Comparison of ENCODE assay signal across 19 mouse cellular contexts in genomic region chr1:126867912-126868311, GRCm38 (mm10). TPM values are rescaled to one million over a fixed set of nuclear protein-coding genes. Genes with fewer than 3 reads are reported as not detected.
"Had no signal": no experiment of that assay in that cellular context is flagged by ENCODE, and none has a peak within 500 bp of the region (broad histone marks: within the 10 kb centered on the region; RNA-seq: fewer than 3 reads in every experiment).

No protein-coding gene starts in this region.

- H3K4me1 ChIP-seq: lung, embryonic 15.5 days; megakaryocyte, embryonic 14.5 days; stomach, embryonic 15.5 days had no signal

- H3K36me3 ChIP-seq: lung, embryonic 15.5 days; midbrain, embryonic 13.5 days; midbrain, embryonic 15.5 days; neural tube, embryonic 12.5 days; stomach, embryonic 15.5 days had no signal

- H3K4me2 ChIP-seq: lung, embryonic 15.5 days; midbrain, embryonic 11.5 days; midbrain, embryonic 13.5 days; midbrain, embryonic 15.5 days; neural tube, embryonic 12.5 days; stomach, embryonic 15.5 days had no signal

- H3K4me3 ChIP-seq: lung, embryonic 15.5 days; megakaryocyte, embryonic 14.5 days; midbrain, embryonic 13.5 days; midbrain, embryonic 15.5 days; neural tube, embryonic 12.5 days; stomach, embryonic 15.5 days had no signal

- ATAC-seq: lung, postnatal 0 days; midbrain, embryonic 13.5 days; midbrain, embryonic 15.5 days had no signal

- H3K27me3 ChIP-seq: lung, embryonic 15.5 days; megakaryocyte, embryonic 14.5 days; midbrain, embryonic 13.5 days; midbrain, embryonic 15.5 days; neural tube, embryonic 12.5 days; stomach, embryonic 15.5 days had no signal

- H3K27ac ChIP-seq: lung, embryonic 15.5 days; macrophage; midbrain, embryonic 13.5 days; midbrain, embryonic 15.5 days; neural tube, embryonic 12.5 days; stomach, embryonic 15.5 days; stomach, postnatal 0 days had no signal

- H3K9ac ChIP-seq: lung, embryonic 15.5 days; midbrain, embryonic 13.5 days; midbrain, embryonic 15.5 days; neural tube, embryonic 12.5 days; stomach, embryonic 15.5 days had no signal

- H3K9me3 ChIP-seq: lung, embryonic 15.5 days; megakaryocyte, embryonic 14.5 days; midbrain, embryonic 13.5 days; midbrain, embryonic 15.5 days; neural tube, embryonic 12.5 days; stomach, embryonic 15.5 days had no signal

- DNase-seq: lung, adult 2 months; lung, postnatal 14 days; lung, postnatal 36 days; right cerebral cortex, postnatal 14 days; thymus, adult 2 months; thymus, postnatal 25 days; thymus, postnatal 4 days had no signal

RNA-seq across cellular contexts. Expression of gene Nckap5, which starts 37.3 kb away (rescaled TPM):
- total RNA-seq: monocyte, adult 5-6 weeks; neutrophil, adult 5-6 weeks had no signal
- polyA plus RNA-seq: macrophage had no signal
